Mouse (Mus musculus) neutrophil, adult 59 days (primary cell): ENCODE measurements around the gene Gm9048. TPM values are rescaled to one million over a fixed set of nuclear protein-coding genes. Genes with fewer than 3 reads are reported as not detected.

Experiments
- total RNA-seq, 2 experiments: library from RNA; stranded (reverse); gene quantifications; 1 replicate in 1 of 2; 2 replicates in 1 of 2; pipeline ENCODE4 v1.2.4; 2023

The Gm9048 gene
- total RNA-seq: not detected

GRCm38 (mm10) chr10:118348579-118348978, at the start of gene Gm9048:
Gene Gm9048, minus strand, starts transcription at chr10:118348679.

GRCm38 (mm10) chr10:118354005-118354404, 5.5 kb upstream of the Gm9048 start, which contains the start of gene Gm9049:
Gene Gm9049, minus strand, starts transcription at chr10:118354105.

GRCm38 (mm10) chr10:118343155-118343554, 5.3 kb downstream of the Gm9048 start, which contains the start of gene Gm9046:
Gene Gm9046, minus strand, starts transcription at chr10:118343255.

GRCm38 (mm10) chr10:118337731-118338130, 10.7 kb downstream of the Gm9048 start, which contains the start of gene Gm9045:
Gene Gm9045, minus strand, starts transcription at chr10:118337831.

GRCm38 (mm10) chr10:118332308-118332707, 16.2 kb downstream of the Gm9048 start, which contains the start of gene Gm9044:
Gene Gm9044, minus strand, starts transcription at chr10:118332408.

GRCm38 (mm10) chr10:118326869-118327268, 21.6 kb downstream of the Gm9048 start, which contains the start of gene Gm9040:
Gene Gm9040, minus strand, starts transcription at chr10:118326969.

Other genes starting within 250 kb of the Gm9048 start
- gene Mdm1, start 206.9 kb downstream of the Gm9048 start, total RNA-seq: 10 to 100 TPM; 10.8 to 14.1 TPM
- not detected for gene Il22, start 143.7 kb downstream of the Gm9048 start, total RNA-seq
- gene Gm32717, start 107.9 kb downstream of the Gm9048 start, total RNA-seq: under 1 TPM; 0.51 to 0.53 TPM
- gene Gm32802, start 90.0 kb downstream of the Gm9048 start, total RNA-seq: under 1 TPM; 0.51 to 0.53 TPM
- not detected for gene Iltifb, start 53.6 kb downstream of the Gm9048 start, total RNA-seq
- gene Gm9040, start 21.7 kb downstream of the Gm9048 start, total RNA-seq: not detected
- not detected for gene Gm9044, start 16.3 kb downstream of the Gm9048 start, total RNA-seq
- gene Gm9045, start 10.8 kb downstream of the Gm9048 start, total RNA-seq: not detected
- gene Gm9046, start 5.4 kb downstream of the Gm9048 start, total RNA-seq: not detected
- gene Gm9049, start 5.4 kb upstream of the Gm9048 start, total RNA-seq: not detected
- gene Ifng, start 92.4 kb upstream of the Gm9048 start, total RNA-seq: not detected